Mouse (Mus musculus): ENCODE data around the gene Uhrf1bp1.

DNA sequence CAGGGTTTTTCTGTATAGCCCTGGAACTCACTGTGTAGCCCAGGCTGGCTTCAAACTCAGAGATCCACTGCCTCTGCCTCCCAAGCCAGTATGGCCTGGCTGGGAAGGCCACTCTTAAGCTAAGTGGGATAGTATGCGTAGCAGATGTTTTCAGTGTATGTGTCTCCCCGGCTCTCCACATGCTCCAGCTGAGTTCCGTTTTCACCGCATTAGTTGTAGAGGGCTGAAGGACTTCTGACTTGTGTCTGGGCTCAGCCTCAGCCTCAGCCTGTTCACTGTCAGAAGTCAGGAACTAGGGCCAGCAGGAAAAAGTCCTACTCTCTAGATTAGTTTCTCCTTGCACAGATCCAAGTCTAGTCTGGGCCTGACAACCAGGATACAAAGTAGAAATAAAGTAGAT is 60.1 kb downstream of the Uhrf1bp1 start:
- no peak for TF ChIP-seq CTCF (IDR thresholded peaks at IDR 0.05 in 2 of 3, conservative IDR thresholded peaks at IDR 0.05 in 1 of 3; ENCODE audit: control insufficient read depth in 1 of 3, insufficient read depth in 1 of 3, low read depth in 2 of 3, low read length in 3 of 3, poor library complexity in 1 of 3, severe bottlenecking in 1 of 3)
- no peak for TF ChIP-seq ZKSCAN1 (IDR thresholded peaks at IDR 0.05; ENCODE audit: low read depth, low read length)
- no peak for TF ChIP-seq HCFC1 (IDR thresholded peaks at IDR 0.05; ENCODE audit: low read depth, low read length)
- no peak for TF ChIP-seq TCF12 (IDR thresholded peaks at IDR 0.05; ENCODE audit: low read depth, low read length)
- TF ChIP-seq ZNF384 (IDR thresholded peaks at IDR 0.05; ENCODE audit: low read depth, low read length) = no peak
- TF ChIP-seq SIN3A (IDR thresholded peaks at IDR 0.05; ENCODE audit: low read length) = no peak
- no peak for TF ChIP-seq CHD1 (IDR thresholded peaks at IDR 0.05; ENCODE audit: low read depth, low read length)
- TF ChIP-seq POLR2A (IDR thresholded peaks at IDR 0.05; ENCODE audit: control insufficient read depth in 1 of 2, insufficient read depth in 1 of 2, low read depth in 1 of 2, low read length in 2 of 2, poor library complexity in 1 of 2) = no peak
- no peak for TF ChIP-seq USF1 (IDR thresholded peaks at IDR 0.05; ENCODE audit: low read depth, low read length)
- no peak for TF ChIP-seq MYC (IDR thresholded peaks at IDR 0.05; ENCODE audit: low read depth, low read length)
- TF ChIP-seq POLR2AphosphoS2 (IDR thresholded peaks at IDR 0.05; ENCODE audit: low read length) = no peak
- no peak for TF ChIP-seq EP300 (IDR thresholded peaks at IDR 0.05; ENCODE audit: low read depth in 1 of 2, low read length in 2 of 2)
- TF ChIP-seq CHD2 (IDR thresholded peaks at IDR 0.05; ENCODE audit: low read length) = no peak

Measured in MEL (cell line).